Mouse (Mus musculus): ENCODE results near the gene Fut11.
A peak's percentile ranks its signal among the peaks of the same experiment; 100 is the strongest.

The Fut11 gene

DNA sequence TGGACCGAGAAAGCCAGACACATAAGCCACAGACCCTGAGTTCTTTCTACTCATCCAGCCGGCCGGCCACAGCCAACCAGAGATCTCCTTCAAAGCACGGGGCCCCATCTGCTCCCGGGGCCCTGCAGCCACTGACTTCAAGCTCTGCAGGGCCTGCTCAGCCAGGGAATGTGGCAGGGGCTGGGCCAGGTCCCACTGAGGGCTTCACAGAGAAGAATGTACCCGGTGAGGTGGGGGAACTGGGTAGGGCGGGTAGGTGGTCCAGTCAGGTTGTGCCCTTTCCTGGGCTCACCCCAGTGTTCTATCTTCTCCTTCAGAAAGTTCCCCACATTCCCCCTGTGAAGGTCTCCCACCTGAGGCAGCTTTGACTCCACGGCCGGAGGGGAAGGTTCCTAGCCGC lies 23.7 kb downstream of the Fut11 start:
- DNase-seq (ENCODE audit: low spot score), result no peak

DNA sequence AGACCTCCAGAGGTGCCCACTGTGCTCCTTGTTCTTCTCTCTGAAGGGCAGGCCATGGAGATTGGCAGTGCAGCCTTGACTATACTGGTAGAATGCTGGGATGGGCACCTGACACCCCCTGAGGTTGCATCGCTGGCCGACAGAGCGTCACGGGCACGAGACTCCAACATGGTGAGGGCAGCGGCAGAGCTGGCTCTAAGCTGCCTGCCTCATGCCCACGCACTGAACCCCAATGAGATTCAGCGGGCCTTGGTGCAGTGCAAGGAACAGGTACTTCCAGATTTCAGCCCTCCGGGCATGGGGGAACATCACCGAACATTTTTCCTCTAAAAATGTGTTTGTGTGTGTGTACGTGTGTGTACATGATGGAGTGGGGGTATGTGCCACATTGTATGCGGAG lies 25.0 kb downstream of the Fut11 start:
- DNase-seq (ENCODE audit: low spot score), result no peak

DNA sequence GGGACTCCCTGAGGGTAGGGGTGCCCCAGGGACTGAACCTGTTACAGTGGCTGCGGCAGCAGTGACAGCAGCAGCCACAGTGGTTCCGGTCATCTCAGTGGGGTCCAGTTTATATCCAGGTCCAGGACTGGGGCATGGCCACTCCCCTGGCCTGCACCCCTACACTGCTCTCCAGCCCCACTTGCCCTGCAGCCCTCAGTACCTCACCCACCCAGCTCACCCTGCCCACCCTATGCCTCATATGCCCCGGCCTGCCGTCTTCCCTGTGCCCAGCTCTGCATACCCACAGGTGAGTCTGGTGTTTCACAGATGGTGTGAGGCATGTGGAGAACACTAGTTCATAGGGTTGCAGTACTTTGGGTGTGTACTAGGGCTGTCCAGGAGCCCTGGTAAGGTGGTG lies 26.6 kb downstream of the Fut11 start:
- DNase-seq (ENCODE audit: low spot score), result no peak

DNA sequence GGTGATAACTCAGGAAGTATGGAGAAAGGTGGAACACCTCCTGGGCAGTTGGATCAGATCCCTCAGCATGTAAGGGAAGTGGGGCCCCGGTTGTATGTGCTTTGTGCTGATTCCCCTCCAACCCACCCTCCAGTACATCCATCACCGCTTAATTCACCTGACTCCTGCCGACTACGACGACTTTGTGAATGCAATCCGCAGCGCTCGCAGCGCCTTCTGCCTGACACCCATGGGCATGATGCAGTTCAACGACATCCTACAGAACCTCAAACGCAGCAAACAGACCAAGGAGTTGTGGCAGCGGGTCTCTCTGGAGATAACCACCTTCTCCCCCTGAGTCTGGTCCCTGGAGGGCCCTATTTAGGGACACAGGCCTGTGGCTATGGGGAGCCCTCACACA lies 28.2 kb downstream of the Fut11 start:
- no peak for DNase-seq (ENCODE audit: low spot score)

DNA sequence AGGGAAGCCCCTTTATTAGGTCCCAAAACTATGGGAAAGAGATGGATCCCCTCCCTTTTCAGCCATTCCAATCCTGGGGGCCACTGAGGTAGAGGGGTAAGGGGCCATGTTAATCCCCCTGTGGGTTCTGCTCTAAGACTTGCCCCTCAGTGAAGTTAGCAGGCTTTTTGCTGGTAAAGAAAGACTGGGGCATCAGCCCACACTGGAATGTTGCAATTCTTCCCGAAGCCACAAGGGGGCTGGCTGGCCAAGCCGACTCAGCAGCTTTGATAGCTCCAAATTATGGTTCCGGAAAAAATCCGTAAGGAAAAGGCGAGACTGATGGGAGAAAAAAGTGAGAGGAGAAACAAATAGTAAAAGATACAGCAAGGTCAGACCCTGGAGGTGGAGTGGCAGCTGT lies 29.3 kb downstream of the Fut11 start:
- peak; percentile 43 for DNase-seq (ENCODE audit: low spot score)

DNA sequence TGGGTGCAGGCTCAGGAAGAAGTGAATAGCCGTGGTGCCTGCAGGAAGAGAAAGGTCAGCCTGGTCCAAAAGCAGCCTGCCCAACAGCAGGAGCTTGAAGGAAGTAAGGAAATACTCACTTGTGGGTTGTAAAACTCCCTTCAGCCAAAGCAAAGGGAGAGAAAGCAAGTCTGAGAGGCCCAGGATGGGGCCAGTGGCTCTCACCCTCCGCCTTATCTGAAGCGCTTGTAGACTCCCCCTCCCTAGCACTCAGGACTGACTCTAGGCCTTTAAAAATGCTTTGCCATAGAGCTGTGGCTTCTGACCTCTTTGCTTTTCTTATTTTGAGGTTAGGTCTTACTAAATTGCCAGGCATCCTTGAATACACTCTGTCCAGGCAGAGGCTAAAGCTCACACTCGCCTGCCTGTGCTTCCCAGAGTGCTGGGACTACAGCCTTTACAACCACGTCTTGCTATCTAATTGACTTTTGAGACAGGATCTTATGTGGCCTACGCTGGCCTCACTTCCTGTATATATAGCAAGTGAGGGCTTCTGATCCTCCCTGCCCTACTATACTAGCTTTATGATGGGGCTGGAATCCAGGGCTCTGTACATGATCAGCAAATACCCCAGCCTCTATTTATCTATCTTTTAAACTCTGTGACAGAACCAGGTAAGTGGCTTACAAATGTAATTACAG lies 31.0 kb downstream of the Fut11 start:
- no peak for DNase-seq (ENCODE audit: low spot score)

DNA sequence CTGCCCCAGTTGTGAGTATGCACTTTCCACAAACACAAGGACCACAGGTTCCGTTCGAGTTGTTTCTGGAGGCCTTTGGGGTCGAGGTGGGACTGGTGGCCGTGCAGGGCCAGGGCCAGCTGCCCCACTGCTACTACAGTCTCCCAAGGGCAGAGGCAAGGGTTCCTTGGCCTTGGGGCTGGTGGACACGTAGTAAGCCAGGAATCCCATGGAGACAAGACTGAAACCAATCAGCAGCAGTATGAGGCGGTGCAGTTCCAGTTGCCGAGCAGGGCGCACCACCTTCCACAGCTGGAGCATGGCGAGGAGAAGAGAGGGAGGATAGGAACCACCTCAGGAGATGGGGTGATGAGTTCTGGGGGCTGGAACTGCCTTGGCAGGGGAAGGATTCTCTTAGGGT lies 35.1 kb downstream of the Fut11 start:
- no peak for DNase-seq (ENCODE audit: low spot score)

DNA sequence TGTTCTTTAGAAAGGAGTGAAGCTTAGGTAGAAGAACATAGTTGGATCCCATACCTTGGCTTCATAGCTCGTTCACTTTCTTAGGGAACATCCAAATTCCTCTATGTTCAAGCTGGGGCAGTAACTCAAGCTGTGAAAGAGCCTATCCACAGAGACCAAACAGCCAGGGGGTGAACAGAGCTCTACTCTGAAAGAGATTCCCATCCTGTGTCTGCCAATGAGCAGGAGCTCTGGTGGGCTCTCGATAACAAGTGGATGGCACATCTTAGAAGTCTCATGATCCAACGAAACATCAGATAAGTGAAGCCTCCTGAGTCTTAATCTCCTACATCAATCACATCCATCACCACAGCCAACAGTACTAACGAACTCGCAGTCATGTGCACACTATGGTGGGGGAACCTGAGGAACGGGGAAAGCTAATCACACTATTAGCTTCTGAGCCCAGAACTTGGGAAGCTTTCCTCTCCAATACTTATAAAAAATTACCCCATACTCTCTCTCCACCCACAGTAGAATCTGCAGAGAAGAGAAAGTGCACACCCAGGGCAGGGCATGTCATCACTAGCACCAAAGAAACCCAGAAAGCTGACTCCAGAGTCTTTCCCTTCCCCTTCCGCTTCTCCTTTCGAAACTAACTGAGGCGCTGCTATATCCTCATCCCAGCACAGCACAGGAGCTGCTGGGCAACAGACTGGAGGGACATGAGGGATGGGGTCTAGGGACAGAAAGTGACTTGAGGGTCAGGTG lies 36.3 kb downstream of the Fut11 start:
- no peak for DNase-seq (ENCODE audit: low spot score)

DNA sequence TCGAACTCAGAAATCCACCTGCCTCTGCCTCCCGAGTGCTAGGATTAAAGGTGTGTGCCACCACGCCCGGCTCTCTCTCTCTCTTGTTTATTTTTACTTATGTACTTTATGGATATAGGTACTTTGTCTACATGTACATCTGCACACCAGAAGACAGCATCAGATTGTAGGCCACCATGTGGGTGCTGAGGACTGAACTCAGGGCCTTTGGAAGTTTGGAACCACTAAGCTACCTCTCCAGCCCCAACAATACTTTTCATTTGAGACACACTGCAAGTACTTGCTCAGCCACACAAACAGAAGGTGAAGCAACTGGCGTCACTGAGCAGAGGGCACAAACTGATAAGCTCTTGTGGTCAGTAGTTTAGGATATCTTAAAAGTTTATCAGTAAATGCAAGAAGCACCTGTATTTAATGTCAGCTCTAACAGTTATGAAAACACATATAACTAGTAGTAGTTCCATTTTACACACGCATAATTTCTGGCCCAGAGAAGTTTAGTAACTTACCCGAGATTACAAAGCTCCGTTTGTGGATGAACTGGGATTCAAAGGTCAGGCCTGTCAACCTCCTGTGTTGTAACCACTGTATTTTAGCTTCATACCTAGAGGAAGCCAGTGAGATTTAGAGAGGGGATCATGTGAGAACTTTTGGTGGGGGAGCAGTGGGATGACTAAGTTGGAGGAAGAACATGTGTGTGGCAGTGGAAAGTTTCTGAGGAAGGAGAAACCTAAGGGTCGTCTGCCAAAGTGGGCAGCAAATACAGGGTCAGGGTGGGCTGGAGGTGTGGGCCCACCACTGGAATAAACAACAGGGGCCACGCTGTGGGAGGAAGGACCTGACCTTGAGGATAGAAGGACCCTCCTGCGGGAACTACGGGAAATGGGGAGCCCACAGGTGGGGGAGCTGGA lies 38.5 kb downstream of the Fut11 start:
- peak; percentile 27 for DNase-seq (ENCODE audit: low spot score)

DNA sequence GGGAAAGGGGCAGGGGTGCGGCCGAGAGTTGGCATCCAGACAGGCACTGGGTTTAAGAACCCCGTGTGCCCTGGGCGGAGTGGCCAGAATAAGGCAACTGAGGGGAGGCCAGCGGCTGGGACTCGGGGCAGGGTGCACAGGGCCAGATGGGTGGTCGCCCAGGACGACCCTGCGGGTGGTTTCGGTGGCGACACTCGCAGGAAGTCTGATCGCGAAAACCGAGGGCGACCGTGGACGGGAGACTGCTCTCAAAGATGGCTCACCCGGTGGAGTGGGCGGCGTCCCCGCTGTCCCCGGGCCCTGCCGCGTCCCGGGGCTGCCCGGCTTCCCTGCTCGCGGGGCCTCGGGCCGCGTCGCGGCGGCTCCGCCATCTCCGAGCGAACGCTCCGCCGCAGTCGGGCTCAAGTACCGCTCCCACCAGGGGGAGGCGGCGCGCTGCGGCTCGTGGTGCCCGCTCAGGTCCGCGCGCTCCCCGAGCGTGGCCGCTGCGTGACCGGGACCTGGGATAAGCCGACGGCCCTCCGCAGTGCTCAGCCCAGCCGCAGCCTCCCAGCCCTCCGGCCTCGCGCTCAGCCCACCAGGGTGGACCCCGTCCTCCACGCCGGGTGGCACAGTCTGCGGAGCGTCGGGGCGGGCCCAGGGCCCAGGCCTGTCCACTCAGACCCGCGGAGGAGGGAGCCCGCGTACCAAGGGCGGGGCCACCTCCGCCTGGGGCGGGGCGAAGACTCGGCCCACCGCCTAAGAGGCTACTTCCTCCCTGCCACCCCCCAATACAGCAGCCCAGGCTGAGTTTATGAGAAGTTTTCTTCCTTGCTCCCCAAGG lies 39.4 kb downstream of the Fut11 start, which contains the start of gene Ndst2:
Gene Ndst2 (minus strand): TSS at position 611 of the 823 bp plus-strand sequence.
- peak; percentile 94 for DNase-seq (ENCODE audit: low spot score)

DNA sequence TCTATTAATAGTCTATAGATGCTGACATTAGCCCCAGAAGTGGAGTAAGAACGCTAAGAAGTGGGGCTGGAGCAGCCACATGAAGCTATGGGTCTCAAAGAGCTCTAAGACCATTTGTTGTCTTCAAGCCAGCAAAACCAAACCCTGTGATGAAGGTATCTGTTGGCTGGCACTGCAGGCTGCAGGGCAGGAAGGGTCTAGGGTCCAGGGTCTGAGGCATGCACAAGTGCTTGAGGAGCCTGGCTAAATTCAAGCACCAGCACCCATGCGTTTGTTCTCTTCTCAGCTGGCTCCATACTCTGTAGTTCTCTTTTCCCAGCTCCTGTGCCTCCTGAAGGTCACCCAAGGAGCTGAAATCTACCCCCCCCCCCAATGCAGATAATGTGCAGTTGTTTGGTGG lies 40.3 kb downstream of the Fut11 start:
- no peak for DNase-seq (ENCODE audit: low spot score)

DNA sequence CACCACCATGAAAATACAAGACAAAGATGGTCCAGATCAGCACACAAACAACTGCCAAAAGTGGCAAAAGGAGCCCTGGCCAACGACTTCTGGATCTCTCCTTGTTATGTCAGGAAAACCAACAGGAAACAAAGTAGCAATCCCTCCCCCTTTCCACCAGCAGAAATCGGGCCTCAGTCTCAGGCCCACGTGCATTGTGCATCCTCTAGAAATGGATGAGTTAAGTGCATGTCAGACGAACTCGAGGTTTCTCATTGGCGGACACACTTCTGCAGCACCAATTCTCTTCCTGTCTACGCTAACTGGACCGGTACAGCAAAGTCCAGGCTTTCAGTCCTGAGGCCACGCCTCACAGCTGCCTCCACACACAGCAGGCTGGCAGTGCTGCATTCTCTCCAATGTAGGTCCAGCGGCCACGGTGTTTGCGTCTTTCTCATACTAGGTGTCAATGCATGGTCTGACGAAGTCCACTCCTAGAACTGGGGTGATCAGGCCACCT lies 41.2 kb downstream of the Fut11 start:
- DNase-seq (ENCODE audit: low spot score), result no peak

DNA sequence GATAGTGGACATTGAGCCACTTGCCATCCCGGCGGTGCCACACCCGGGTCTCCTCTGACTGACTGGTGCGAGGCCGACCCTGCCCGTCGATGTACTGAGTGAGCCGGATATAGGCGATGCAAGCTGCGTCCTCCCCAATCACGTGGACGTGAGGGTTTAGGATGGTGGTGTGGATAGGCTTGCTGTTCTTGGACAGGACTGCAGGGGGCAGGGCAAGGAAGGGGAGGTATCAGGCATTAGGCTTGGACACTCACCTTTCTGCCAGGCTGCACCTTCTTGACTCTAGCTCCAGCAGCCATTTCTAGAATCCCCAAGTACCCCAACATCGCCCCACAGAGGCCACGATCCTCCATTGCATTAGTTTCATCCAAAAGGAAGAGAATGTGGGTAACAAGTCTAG lies 42.5 kb downstream of the Fut11 start:
- DNase-seq (ENCODE audit: low spot score), result peak; percentile 35

DNA sequence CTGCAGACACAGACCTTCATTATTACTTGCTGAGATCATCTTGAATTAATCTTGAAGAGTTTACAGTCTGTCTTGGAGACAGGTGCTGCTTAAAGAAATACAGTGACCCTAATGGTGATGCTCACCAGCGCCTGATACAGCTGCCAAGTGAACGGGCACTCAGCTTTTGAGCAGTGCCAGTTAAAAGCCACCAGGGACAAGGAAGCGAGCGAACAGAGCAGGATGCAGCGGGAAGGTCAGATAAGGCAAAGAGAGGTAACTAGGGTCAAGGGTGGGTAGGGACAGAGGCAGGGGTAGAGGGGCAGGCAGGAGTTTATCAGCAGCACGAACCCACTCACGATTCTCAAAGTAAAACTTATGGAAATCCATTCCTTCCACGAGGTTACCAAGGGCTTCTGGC lies 43.7 kb downstream of the Fut11 start:
- DNase-seq (ENCODE audit: low spot score), result no peak

DNA sequence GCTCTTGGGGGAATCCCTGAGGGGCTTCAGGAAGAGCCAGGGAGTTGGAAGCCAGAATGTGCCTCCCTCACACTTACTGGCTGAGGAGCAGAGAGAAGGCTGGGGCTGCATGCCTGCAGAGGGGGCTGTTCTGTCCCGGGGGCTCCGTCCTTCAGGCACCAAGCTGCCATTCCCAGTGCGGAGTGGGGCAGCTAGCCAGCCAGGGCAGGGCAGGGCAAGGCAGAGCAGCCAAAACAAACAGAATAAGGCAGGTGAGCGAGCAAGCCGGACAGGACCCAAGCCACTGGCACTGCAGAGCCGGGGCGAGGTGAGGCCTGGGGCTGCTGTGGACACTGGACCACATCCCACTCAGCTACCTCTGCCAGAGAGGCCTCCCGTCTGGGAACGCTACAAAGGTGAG lies 46.5 kb downstream of the Fut11 start:
- DNase-seq (ENCODE audit: low spot score), result no peak

DNA sequence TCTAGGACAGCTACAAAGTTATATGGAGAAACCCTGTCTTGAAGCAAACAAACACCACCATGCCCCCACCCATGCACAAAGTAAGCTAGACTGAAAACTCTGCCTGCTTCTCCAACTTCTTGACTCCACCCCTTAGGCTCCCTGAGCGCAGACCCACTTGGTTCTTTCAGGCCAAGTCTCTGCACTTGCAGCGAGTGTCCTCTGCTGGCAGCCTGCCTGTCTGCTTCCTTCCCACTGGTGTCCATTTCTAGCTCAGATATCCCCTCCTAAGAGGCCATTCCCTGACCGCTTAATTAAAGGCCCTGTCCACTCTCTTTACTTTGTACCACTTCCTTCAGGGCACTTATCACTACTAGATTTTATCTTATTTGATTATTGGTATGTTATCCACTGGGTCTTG lies 48.8 kb downstream of the Fut11 start:
- no peak for DNase-seq (ENCODE audit: low spot score)

DNA sequence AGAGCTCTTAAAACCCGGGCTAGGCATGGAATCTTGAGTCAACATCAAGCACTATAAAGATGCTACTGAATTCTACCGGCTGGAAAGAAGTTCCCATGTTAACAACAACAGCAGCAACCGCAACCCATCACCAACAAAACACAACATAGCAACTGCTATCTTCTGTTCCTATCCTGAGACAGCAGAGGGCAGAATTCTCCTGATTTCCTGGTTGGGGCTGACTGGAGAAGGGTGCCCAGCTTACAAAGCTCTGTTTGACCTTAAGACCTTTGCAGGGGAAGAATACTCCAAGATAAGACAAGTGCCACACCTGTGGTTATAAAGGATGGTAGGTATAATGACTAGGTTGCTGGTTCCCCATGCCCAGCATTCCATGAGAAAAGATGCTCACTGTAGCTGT lies 52.2 kb downstream of the Fut11 start:
- DNase-seq (ENCODE audit: low spot score), result no peak

DNA sequence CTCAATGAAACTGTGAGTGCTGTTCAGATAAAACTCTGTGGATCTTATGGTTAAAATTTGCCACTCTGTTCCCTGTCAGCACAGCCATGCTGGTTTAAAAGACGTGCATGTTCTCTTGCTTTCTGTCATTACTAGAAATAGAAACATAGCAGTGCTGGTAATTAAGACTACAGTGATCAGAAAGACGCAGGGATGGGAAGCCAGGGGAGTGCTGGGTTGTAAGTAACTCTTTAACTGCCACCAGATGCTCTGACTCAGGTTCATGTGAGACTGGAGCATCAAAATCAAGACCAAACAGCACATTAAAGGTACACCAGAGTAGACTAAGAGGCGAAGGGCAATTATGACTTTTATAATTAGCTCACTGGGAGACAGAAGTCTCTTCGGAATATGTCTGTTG lies 53.6 kb downstream of the Fut11 start:
- DNase-seq (ENCODE audit: low spot score), result no peak

DNA sequence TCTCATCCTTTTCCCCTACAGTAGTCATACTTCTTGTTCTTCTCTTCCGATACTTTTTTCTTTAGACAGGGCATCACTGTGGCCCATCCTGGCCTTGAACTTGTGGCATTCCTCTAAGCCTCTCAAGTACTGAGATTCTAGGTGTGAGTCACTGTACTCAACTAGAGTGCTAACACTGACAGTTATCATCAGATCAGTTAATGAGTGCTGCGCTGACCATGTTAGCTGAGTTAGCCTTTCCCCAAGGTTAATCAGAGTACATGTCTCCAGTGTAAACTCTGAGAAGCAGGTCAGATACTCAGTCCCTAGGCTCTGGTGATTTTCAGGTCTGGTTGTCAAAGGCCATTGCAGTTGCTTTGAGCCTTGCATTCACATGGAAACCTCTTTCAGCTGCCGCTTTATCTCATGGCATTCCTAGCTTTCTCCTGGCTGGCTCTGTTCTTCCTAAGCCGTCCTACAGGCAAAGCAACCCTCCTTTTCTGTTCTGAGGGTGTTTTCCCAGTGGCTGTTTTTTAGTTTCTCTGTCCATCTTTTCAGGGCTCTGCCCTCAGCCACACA lies 54.8 kb downstream of the Fut11 start:
- DNase-seq (ENCODE audit: low spot score), result no peak

DNA sequence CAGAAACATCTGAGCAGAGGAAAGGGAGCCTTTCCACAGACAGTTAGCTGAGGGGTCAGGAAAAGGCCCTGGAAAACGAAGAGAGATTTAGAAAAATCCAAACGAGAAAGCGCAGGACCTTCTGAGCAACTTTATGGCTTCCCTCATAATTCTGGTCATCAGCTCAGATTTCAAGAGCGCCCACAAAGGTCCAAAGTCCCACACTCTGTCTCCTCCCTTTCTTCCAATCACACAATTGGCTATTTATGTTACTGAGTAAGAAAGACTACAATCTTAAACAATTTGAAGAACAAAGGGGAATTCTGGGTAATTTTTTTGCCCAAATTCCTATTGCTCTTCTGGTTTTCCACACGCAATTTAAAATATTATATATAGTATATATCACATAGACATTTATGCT lies 55.7 kb downstream of the Fut11 start:
- DNase-seq (ENCODE audit: low spot score), result no peak

Data from spleen, adult 12 weeks (tissue).